Mouse (Mus musculus) ES-Bruce4 (cell line): Measurements from ENCODE around the gene Ercc6.

Experiments
- CTCF ChIP-seq: IDR thresholded peaks from one replicate; pipeline ENCODE4 v1.8.1; 2011; ENCODE audit warnings: low read depth, low read length
- EP300 ChIP-seq: IDR thresholded peaks from 2 replicates; pipeline ENCODE4 v1.6.1; 2011; ENCODE audit warnings: low read depth, low read length; ENCODE audit not compliant: insufficient read depth
- POLR2A ChIP-seq: IDR thresholded peaks from one replicate; pipeline ENCODE4 v1.8.1; 2011; ENCODE audit warnings: low read length; ENCODE audit not compliant: insufficient read depth

DNA sequence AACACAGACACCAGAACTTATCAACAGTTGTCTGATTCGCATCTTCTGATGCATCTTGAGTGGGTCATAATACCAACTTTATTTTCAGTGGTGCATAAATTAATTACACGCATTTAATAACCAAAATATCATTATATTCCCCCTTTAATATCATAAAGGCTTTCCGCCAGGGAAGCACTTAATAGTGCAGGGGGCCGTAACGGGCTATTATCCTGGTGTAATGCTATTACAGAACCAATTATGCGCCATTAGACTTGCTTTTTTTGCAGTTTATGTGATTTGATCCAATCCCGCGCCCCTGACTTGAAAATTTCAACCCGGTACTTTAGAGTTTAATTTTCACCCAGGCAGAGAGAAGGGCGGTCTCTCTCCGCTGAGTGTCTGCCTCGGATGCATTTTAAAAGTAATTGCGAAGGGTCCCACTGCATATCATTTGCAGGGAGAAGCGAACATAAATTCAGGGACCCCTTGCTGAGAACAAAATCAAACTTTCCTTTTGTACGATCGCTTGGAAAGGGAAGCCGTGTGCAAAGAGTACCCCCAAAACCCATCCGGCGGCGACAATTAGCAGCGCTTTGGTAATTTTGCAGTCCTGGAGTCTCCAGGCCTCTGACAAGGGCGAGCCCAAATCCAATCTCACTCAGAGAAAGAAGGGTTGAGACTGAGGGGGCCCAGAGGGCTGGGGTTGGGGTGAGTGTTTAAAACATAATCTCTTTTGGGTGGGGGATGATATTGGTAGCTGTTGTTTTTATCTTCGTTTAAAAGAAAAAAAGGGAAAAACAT, 85.3 kb downstream of the Ercc6 start:
- TF ChIP-seq POLR2A (no peak), EP300 (no peak), CTCF (no peak)
